Mouse (Mus musculus) layer of hippocampus, adult 11-12 months (tissue): ENCODE measurements around the gene Spata45.

ENCODE experiments used
- DNase-seq: peaks from one replicate; pipeline ENCODE4 v3.0.0; 2022; ENCODE audit warnings: low spot score

The Spata45 gene

DNA sequence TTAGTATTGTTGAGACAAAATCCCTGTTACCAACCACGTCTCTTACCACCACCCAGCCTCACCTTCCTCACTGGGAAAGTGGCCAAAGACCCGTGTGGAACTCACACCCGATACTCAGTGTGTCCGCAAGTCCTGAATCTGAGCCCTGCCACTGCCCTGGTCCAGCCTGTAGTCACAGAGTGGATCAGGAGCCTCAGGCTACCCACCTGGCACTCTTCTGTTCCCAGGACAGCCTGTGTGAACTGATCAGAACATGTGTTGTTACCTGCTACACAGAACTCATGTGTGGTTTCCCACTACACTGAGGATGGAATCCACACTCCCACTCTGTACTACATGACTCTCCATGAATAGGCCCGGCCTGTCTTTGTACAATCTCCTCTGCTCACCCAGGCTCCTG lies 5.7 kb downstream of the Spata45 start:
- no peak for DNase-seq

DNA sequence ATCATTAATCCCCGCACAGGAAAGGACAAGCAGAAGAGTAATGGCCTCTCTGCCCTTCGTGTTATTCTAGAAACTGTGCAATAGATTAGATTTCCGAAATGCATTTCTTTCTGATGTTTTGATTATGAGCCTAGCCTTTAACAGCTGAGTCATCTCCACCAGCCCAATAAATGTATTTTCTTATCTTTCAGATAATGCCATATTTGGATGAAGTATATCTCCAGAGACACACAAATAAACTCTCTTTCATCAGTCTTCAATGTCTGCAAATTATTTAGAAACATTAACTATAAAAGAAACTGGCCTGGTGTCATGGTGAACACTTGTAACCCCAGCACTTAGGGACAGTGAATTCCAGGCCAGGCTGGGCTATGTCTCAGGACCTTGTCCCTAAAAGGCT lies 6.2 kb downstream of the Spata45 start:
- no peak for DNase-seq

DNA sequence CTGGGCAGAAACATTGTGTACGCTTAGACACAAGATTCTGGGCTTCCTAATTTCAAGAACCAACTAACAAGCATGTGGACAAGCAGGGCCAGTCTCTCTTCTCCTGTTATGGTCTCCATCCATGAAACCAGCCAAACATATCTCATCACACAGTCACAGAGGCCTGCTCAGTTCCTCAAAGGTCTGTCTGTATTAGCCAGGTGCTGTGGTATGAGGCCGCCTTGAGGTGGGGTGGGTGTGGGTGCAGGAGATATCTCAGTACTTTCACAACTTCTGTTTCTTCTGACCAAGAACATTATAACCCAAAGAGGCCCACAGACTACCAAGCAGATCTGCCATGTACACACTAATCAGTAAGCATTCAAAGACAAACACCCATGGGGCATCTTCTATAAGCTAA lies 8.8 kb downstream of the Spata45 start:
- no peak for DNase-seq

DNA sequence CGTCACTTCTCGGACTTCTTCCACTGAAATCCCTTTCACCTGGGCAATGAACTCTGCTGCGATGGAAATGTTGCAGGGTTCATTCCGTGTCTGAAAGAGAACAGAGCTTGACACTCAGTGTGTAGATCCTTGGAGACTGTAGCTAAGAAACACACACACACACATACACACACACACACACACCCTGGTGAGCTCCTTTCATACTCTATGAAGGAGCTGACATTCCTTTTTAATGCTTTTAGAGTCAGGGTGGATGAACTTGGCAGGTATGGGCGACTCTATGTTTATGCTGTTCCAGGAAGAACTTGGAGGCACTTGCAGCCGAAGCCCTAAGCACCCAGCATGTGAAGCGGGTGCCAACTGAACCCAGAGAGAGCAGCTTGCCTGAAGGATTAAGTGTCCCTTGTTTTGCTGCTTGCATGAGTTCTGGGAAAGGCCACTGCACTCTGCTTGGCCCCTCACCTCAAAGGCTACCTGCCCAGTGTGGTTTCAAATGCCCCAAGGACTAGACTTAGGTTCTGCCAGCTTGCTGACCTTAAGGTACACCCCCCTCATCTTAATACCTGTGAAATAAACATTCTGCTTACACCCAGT lies 9.9 kb downstream of the Spata45 start:
- no peak for DNase-seq

DNA sequence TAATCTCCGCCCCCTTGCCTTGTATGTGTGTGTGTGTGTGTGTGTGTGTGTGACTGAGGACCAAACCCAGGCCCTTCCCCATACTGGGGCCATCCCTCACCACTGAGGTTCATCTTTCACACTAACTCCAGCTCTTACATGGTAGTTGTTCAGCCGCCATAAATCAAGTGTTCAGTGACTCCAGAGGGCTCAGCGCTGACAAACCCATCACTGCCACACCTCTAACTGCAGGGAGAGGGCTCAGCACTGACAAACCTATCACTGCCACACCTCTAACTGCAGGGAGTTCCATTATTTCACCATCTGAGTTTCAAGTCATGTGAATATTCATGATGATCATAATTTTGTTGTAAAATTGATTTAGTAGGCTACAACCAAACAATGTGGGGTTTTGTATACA lies 17.1 kb downstream of the Spata45 start:
- no peak for DNase-seq

DNA sequence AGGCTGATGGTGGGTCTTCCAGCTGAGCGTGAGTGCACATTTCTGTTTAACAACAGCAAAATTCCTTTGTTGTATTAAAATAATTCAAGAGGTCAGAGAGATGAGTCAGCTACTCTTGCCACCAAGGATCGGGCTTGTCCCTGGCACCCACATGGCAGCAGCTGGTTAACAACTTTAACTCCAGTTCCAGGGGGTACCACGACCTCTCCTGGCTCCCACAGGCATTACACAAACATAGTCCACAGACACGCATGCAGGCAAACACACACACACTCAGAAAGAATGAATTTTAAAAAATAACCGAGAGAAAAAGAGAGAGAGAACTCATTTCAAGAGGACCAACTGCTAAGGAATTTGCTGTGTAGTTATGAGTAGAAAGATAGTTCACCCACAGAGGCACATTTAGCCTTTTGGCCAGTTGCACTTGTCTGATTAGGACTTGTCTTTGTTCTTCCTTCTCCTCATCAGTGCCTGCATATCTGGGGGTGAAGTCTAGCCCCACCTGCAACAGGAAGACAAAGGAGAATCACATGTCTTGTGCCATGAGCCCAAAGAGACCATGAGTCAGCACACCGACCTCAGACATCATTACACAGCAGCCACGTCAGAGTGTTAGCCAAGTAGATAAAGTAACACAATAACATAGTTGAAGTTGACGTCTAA lies 18.6 kb downstream of the Spata45 start:
- DNase-seq: no peak

DNA sequence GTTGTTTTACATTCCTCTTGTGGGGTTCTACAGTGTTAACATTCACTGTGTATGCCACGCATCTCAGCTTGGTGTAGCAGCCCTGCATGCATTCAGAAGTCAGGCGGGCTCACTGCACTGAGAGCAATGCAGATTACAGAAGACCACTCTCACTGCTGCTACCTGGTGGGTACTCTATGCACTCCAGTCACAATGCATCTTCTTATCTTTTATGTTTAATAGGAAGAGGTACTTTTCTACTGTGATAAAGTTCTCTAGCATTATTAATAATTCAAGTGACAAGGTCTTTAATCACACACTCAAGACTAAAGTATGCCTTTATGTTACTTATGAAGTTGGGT lies 19.1 kb downstream of the Spata45 start:
- DNase-seq: no peak

DNA sequence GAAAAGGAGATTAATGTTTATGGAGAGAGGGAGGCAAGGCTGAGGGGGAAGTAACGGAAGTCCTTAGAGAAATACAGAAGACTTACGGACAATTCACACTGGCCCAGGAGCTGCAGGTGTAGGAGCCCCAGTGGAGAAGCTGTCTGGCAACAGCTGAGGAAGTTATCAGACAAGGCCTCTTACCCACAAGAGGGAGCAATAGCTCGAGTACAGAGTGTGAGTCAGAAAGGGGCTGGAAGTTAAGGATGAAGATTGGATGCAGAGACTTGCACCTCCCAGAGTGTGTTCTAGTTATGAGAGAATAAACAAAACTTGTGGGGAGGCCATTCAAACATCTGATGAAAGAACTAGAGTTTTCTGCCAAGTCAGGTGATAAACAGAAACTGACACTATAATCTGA lies 21.0 kb downstream of the Spata45 start:
- DNase-seq: no peak

DNA sequence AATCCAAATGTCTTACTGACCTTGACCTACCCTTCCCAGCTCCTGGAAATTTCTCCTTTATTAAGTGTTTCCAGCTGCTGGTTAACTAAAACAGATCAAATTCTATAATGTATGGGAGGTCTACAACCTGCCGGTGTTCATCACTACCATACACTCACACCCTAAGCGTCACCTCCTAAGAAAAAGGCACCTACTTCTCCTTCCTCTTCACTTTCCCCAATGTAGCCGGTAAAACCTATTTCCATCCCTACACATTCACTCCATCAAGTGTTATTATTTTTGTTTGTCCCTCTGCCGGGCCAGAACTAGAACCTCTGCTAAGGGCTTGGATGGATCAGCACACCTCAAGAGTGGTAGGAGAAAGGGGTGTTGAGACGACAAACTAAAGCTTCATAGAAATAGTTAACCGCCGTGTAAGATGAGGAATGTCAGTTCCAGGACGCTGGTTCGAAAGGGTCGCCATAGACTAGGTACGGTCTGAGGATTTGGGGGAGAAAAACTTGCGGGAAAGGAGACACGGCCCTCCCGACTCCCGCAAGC lies 25.9 kb downstream of the Spata45 start:
- no peak for DNase-seq

DNA sequence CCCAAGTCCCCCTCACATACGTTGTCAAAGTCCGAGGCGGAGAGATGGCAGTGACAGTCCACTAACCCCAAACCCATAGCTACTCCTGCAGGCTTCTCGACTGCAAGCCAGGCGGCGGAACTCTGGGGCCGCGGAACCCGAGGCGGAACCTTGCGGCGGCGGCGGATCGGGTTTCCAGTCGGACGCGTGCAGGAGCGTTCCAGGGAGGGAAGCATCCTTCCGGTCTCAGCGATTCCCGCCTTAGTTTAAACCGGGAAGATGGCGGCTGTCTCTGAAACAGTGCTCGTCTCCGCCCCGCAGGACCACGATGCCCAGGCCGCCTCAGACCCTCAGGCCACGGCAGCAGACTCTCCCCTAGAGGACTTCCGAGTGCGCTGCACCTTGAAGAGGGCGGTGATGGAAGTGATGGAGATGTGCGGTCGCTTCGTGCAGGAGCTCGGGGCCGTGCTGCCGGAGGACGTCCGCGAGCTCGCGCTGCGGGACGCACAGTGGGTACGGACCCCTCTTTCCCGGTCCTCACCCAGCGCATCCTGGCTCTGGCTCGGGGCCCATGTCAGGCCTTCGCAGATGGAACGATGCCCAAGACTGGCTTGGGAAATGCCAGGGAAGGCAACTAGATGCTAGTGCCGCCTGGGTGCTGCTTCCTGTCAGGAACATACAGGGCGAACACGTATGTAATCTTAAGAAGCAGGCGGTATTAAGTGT lies 26.5 kb downstream of the Spata45 start, which contains the start of the genes Tatdn3 and Nsl1:
TSS of gene Tatdn3 (minus strand) at position 152 of the 705 bp plus-strand sequence.
TSS of gene Nsl1 (plus strand) at position 232 of the 705 bp plus-strand sequence.
- peak; percentile 83 for DNase-seq

DNA sequence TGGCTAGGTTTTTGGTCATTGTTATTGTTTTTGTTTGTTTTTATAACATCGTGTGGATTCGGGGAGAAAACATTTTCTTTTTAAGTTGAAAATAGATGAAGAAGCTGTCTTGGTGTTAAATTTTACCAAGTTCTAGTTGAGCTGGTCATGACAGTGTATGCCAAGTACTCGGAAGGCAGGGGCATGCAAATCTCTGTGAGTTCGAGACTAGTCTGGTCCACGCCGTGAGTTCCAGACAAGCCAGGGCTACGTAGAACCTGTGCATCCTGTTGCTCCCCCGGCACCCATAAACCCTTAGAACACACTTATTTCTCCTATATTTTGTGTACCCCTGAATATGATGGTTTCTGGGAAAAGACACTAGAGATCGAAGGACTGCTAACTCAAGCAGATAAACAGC lies 27.3 kb downstream of the Spata45 start:
- no peak for DNase-seq

DNA sequence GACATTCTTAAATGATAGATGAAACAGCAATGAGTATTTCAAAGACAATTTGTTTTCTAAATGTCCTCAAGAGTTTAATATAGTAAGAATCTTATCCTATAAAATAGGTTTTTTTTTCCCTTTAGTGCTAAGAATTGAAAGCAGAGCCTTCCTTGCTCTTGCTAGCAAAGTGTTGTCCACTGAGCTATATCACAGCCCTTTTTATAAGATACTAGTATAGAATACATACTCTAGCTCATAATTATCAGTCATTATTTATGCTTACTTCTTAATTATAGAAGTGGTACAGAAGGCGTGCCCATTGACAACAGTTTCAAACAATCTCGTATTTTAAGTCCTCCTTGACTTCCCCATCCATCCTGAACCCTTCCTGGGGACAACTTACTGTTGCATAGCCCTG lies 28.1 kb downstream of the Spata45 start:
- DNase-seq: no peak

DNA sequence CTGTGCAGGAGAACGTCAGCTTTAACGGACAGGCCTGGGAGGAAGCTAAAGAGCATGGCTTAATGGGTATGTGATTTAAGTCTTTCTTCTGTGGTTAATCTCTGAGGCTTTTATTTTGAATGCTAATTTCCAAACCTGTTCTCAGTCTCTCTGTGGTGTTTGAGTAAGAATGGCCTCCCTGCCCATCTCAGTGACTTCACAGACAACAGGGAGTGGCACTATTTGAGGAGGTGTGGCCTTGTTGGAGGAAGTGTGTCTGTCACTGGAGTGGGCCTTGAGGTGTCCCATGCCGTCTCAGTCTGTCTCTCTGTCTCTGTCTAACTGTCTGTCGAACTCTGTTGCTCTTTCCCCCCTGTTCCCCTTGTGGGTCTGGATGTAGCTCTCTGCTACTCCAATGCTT lies 28.7 kb downstream of the Spata45 start:
- DNase-seq: no peak

DNA sequence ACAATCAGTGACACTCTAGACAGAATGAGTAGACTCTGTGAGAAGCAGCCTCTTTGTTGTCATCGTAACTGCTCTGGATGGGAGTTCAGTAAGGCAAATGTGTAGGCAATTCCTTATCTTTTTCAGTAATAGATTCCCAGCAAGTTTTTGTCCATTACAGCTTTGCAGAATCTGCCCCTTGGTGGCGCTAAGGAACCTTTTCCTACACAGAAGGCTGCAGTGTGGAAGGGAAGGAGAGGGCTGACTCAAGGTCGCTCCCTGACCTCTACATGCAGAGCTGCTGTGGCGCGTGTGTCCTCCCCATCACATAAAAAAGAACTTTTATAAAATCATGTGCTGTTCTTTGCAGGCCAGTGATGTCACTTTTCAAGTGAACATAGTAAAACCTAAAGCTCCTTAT lies 31.9 kb downstream of the Spata45 start:
- no peak for DNase-seq

DNA sequence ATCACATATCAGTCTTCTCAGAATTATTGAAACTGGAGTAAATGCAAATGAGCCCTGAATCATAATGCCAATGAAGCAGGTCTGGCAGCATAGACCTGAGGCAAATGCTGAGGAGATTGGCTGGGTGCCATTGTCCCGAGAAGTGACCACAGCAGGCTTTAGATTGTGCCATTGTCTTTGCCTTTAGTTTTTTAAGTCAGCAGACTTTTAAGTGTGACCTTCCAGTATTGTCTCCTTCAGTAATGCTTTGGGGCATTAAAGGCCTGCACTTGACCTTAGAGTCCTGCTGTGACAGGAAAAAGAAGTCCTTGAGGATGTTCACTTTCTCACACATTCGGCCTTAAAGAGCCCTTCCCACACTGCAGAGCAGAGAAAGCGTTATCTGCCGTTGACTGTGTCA lies 33.8 kb downstream of the Spata45 start:
- DNase-seq: no peak

DNA sequence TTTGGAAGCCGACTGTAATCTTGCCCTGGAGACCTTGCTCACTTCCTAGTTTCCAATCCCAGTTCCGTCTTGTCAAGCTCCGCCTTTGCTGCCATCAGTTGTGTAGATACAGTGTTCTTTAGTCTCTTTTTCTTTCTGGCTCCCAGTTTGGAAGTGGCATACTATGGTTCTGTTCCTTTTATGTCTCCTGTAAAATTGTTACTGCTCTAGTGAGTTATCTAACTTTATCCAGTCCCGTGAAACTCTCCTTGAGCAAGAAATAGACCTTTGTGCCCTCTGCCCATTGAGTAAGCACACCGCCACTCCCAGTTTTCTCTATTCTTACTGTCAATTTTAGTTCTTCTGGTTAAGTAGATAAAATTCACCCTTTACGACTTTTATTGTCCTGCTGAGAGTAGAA lies 35.2 kb downstream of the Spata45 start:
- DNase-seq: no peak

DNA sequence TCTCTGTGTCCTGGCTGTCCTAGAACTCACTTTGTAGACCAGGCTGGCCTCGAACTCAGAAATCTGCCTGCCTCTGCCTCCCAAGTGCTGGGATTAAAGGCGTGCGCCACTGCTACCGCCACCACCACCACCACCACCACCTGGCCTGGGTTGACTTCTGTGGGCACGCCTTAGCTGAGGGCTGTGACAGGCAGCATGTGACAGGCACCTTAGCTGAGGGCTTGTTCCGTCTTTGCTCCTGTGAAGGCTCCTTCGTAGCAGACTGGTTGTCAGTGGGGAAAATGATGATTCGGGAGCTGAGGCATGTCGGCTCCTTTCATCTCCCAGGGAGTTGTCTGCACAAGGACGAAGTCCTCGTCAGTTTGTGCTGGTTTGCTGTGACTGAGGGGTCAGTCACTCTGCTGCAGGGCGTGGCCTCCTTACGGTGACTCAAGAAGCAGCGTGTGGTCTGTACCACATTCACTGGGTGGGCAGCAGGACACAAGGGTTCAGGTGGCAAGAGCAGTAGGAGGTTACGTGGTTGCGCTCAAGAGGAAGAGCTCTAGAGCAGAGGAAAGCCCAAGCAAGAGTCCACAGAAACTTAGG lies 36.0 kb downstream of the Spata45 start:
- no peak for DNase-seq

DNA sequence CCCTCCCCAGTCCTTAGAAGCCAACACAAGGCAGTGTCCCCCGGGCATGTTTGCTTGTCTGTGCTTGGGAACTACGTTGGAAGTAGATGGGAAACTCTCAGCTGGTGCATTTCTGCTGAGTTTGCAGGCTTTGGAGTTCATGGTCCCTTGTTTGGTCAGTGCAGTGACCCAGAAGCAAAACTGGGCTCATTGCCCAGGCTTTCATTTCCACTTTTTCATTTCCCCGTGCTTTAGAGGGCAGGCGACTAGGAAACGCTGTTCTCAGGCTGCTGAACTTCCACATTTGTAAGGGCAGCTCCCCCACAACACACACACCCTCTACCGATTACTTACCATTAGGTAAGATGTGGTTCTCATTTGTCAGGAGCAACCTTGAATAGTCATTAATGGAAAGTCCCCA lies 36.6 kb downstream of the Spata45 start:
- peak; percentile 69 for DNase-seq

DNA sequence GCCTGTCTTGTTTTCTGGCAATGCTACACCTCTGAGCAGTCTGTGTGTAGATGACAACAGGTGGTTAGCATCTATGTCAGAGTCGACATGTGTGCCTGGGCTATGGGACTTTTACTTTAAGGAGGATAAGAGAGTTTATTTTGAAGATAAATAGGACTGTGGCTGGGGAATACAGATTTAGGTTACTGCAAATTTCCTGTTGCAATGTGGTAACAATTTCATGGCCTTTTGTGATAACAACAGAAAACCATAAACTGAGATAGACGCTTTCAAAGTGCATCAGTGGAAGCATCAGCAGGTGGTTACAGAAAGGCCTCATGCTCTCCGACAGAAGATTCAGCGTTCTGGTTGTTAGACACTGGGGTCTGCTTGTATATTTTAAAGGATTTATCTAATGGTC lies 37.0 kb downstream of the Spata45 start:
- DNase-seq: no peak

DNA sequence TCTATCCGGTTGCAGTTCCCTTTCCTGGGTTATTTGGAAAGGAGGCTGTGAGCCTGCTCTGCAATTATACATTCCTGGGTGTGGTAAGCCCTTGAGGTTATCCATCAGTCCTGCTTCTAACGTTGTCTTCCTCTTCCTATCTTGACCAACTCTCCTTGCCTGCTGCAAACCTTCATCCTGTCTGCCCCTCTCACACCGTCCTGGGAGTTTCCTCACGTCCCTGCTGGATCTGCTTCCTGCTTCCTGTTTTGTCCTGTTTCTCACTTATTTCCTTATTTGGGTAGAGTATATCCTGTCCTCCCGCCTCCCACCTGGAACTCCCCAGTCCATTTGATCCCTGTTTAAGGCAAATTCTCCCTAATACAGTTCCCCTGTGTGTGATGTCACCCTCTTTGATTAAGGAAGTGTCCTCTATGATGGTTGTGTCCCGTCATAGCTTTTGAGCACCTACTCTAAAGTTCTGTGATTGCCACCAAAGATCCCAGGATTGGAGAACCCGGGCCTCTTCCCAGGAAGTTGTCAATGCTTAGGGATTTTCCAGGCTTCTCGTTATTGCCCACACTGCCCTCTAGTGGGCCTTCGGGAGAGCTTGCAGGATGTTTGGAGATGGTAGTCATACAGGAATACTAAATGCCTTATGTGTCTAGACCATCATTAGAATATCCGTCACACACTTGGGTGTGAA lies 38.9 kb downstream of the Spata45 start:
- peak; percentile 49 for DNase-seq

DNA sequence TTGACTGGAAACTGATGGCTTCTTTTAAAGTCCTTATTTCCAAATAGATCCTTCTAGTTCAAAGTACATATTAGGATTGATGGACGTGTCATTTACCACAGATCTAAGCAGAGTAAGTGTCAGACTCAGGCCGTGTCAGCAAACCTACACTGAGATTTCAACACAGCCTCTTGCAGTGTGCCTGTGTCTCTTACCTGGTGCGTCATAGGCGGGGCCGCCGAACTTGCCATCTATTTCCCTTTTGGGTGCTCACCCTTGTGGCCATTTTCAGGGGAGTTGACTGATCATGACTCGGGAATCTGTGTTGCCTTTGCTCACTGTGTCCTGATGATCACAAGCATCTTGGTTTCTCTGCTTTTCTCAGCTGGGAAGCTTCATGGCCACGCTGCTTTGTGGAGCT lies 46.8 kb downstream of the Spata45 start:
- no peak for DNase-seq

DNA sequence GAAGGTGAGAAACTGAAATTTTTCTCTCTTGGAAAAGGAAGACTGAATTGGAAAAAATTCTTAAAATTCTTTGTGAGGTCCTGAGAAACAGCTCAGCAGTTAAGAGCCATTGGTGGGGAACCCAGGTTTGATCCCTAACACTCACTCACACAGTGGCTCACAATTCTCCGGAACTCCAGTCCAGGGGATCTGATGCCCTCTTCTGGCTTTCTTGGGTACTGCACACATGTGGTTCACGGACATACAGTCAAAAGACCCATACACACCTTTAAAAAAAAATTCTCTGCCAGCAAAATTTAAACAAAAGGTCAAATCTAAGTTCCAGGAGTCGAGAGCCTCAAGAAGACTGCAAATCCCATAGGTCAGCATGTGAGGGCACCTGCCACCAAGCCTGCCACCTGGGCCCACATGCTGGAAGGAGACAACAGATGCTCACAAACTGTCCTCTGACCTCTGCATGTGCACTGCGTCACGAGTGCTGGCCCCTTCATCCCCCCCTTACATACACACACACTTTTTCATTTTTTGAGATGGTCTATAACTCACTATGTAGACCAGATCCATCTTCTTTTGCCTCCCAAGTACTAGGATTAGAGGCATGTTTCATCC lies 48.6 kb downstream of the Spata45 start:
- peak; percentile 77 for DNase-seq
